23 mouse cellular contexts compared by ENCODE assay signal in genomic region chr4:12287079-12287686, GRCm38 (mm10).
DNase-seq lines count a peak whose midpoint lies in the region; ATAC-seq lines count a peak whose summit lies in the region.
"Had no signal": no experiment of that assay in that cellular context is flagged by ENCODE, and none has a peak within 500 bp of the region (broad histone marks: within the 10 kb centered on the region; RNA-seq: fewer than 3 reads in every experiment).

No protein-coding gene starts in this region.

- H3K4me2 ChIP-seq in forebrain, embryonic 14.5 days (ENCODE audit: low read length), result no peak overlapping the region
- no peak overlapping the region for H3K4me2 ChIP-seq in hindbrain, embryonic 13.5 days
- no peak overlapping the region for H3K4me2 ChIP-seq in hindbrain, embryonic 16.5 days (ENCODE audit: low read length)
- H3K4me2 ChIP-seq in midbrain, embryonic 13.5 days (replicated peaks), result no peak overlapping the region
- H3K4me2 ChIP-seq: hindbrain, embryonic 14.5 days; kidney, embryonic 15.5 days; limb, embryonic 12.5 days; liver, embryonic 15.5 days; lung, embryonic 15.5 days had no signal

- H3K36me3 ChIP-seq in forebrain, embryonic 14.5 days (ENCODE audit: control insufficient read depth, insufficient read depth, low read length), result no peaks in the 10 kb centered on the region
- H3K36me3 ChIP-seq in forebrain, embryonic 10.5 days (replicated peaks), result no peaks in the 10 kb centered on the region
- H3K36me3 ChIP-seq in hindbrain, embryonic 13.5 days, result no peaks in the 10 kb centered on the region
- H3K36me3 ChIP-seq in hindbrain, embryonic 16.5 days (ENCODE audit: control insufficient read depth, insufficient read depth, low read length), result no peaks in the 10 kb centered on the region
- no peaks in the 10 kb centered on the region for H3K36me3 ChIP-seq in midbrain, embryonic 13.5 days
- H3K36me3 ChIP-seq in midbrain, embryonic 10.5 days, result no peaks in the 10 kb centered on the region
- H3K36me3 ChIP-seq: G1E; kidney, embryonic 15.5 days; limb, embryonic 12.5 days; liver, embryonic 15.5 days; lung, embryonic 15.5 days had no signal

- H3K9me3 ChIP-seq in forebrain, embryonic 14.5 days (replicated peaks; ENCODE audit: control insufficient read depth, low read length), result no peaks in the 10 kb centered on the region
- H3K9me3 ChIP-seq in forebrain, embryonic 10.5 days, result no peaks in the 10 kb centered on the region
- H3K9me3 ChIP-seq in hindbrain, embryonic 13.5 days, result peaks cover 5% of the 10 kb centered on the region; the same call in 1 of the 2 replicates
- H3K9me3 ChIP-seq in hindbrain, embryonic 16.5 days (ENCODE audit: control insufficient read depth, low read length), result peaks cover 3% of the 10 kb centered on the region; the same call in 1 of the 2 replicates
- no peaks in the 10 kb centered on the region for H3K9me3 ChIP-seq in midbrain, embryonic 13.5 days
- H3K9me3 ChIP-seq in midbrain, embryonic 10.5 days (replicated peaks), result no peaks in the 10 kb centered on the region
- H3K9me3 ChIP-seq: G1E; kidney, embryonic 15.5 days; limb, embryonic 12.5 days; liver, embryonic 15.5 days; lung, embryonic 15.5 days had no signal

- no peaks in the 10 kb centered on the region for H3K27me3 ChIP-seq in forebrain, embryonic 14.5 days (replicated peaks; ENCODE audit: control insufficient read depth, insufficient read depth, low read length)
- H3K27me3 ChIP-seq in forebrain, embryonic 10.5 days (ENCODE audit: poor library complexity, severe bottlenecking), result no peaks in the 10 kb centered on the region
- no peaks in the 10 kb centered on the region for H3K27me3 ChIP-seq in hindbrain, embryonic 13.5 days
- H3K27me3 ChIP-seq in hindbrain, embryonic 16.5 days (replicated peaks; ENCODE audit: control insufficient read depth, insufficient read depth, low read length), result no peaks in the 10 kb centered on the region
- H3K27me3 ChIP-seq in midbrain, embryonic 13.5 days, result no peaks in the 10 kb centered on the region
- H3K27me3 ChIP-seq in midbrain, embryonic 10.5 days (ENCODE audit: low read depth, poor library complexity, severe bottlenecking), result no peaks in the 10 kb centered on the region
- H3K27me3 ChIP-seq: kidney, embryonic 15.5 days; limb, embryonic 12.5 days; liver, embryonic 15.5 days; lung, embryonic 15.5 days had no signal

- 39% methylated on average over 4 of the region's 4 CpGs for WGBS in forebrain, embryonic 14.5 days
- 82% methylated on average over 4 of the region's 4 CpGs for WGBS in forebrain, embryonic 10.5 days
- WGBS in hindbrain, embryonic 13.5 days, result 40% methylated on average over 4 of the region's 4 CpGs
- 43% methylated on average over 4 of the region's 4 CpGs for WGBS in hindbrain, embryonic 16.5 days
- 48% methylated on average over 4 of the region's 4 CpGs for WGBS in midbrain, embryonic 13.5 days
- WGBS in midbrain, embryonic 10.5 days, result 80% methylated on average over 4 of the region's 4 CpGs

- peak; percentile 62 for DNase-seq in forebrain, embryonic 14.5 days (ENCODE audit: low spot score)
- no peak for DNase-seq in forebrain, embryonic 10.5 days (ENCODE audit: extremely low spot score, low spot score)
- no peak for DNase-seq in midbrain, embryonic 10.5 days (ENCODE audit: low spot score)
- DNase-seq in spleen, adult 12 weeks (ENCODE audit: low spot score), result no peak
- DNase-seq: adrenal gland, adult 8-10 months; cerebellum, adult 8-10 months; cerebellum, postnatal 25 days; gastrocnemius, postnatal 10 days; heart, postnatal 14 days; kidney, adult 18-20 months; kidney, postnatal 25 days; thymus, postnatal 4 days had no signal

- ATAC-seq in forebrain, embryonic 14.5 days, result peak; percentile 89
- no peak for ATAC-seq in hindbrain, embryonic 13.5 days (ENCODE audit: low FRiP score)
- no peak for ATAC-seq in hindbrain, embryonic 16.5 days
- ATAC-seq in midbrain, embryonic 13.5 days, result 0 out of 2 replicates have a peak, but pooled peaks have one; percentile 11

- peaks cover 4% of the 10 kb centered on the region; the same call in 1 of the 2 replicates for H3K4me1 ChIP-seq in forebrain, embryonic 14.5 days (ENCODE audit: control insufficient read depth, insufficient read depth, low read length)
- no peaks in the 10 kb centered on the region for H3K4me1 ChIP-seq in forebrain, embryonic 10.5 days
- no peaks in the 10 kb centered on the region; the same call in 1 of the 2 replicates for H3K4me1 ChIP-seq in hindbrain, embryonic 13.5 days (replicated peaks)
- H3K4me1 ChIP-seq in hindbrain, embryonic 16.5 days (ENCODE audit: control insufficient read depth, insufficient read depth, low read depth, low read length), result no peaks in the 10 kb centered on the region
- peaks cover 11% of the 10 kb centered on the region for H3K4me1 ChIP-seq in midbrain, embryonic 13.5 days (replicated peaks)
- H3K4me1 ChIP-seq in midbrain, embryonic 10.5 days, result no peaks in the 10 kb centered on the region
- H3K4me1 ChIP-seq: kidney, embryonic 15.5 days; limb, embryonic 12.5 days; liver, embryonic 15.5 days; lung, embryonic 15.5 days had no signal

- H3K4me3 ChIP-seq in forebrain, embryonic 14.5 days (ENCODE audit: low read depth, low read length), result no peak overlapping the region
- H3K4me3 ChIP-seq in forebrain, embryonic 10.5 days, result no peak overlapping the region
- no peak overlapping the region for H3K4me3 ChIP-seq in hindbrain, embryonic 13.5 days
- no peak overlapping the region for H3K4me3 ChIP-seq in hindbrain, embryonic 16.5 days (ENCODE audit: low read length)
- H3K4me3 ChIP-seq in midbrain, embryonic 13.5 days (replicated peaks), result no peak overlapping the region
- no peak overlapping the region for H3K4me3 ChIP-seq in midbrain, embryonic 10.5 days
- H3K4me3 ChIP-seq: kidney, embryonic 15.5 days; left cerebral cortex, adult 2 months; limb, embryonic 12.5 days; liver, embryonic 15.5 days; lung, embryonic 15.5 days had no signal

- H3K27ac ChIP-seq in forebrain, embryonic 14.5 days (ENCODE audit: low read depth, low read length), result no peak overlapping the region
- H3K27ac ChIP-seq in forebrain, embryonic 10.5 days, result no peak overlapping the region
- H3K27ac ChIP-seq in hindbrain, embryonic 13.5 days, result peak overlapping the region; percentile 52; the same call in 1 of the 2 replicates
- no peak overlapping the region for H3K27ac ChIP-seq in hindbrain, embryonic 16.5 days (ENCODE audit: low read depth, low read length)
- H3K27ac ChIP-seq in midbrain, embryonic 13.5 days, result peak overlapping the region; percentile 60; the same call in 1 of the 2 replicates
- no peak overlapping the region for H3K27ac ChIP-seq in midbrain, embryonic 10.5 days (replicated peaks)
- H3K27ac ChIP-seq: hindbrain, embryonic 14.5 days; kidney, embryonic 15.5 days; left cerebral cortex, adult 2 months; limb, embryonic 12.5 days; liver, embryonic 15.5 days; lung, embryonic 15.5 days; macrophage had no signal

- H3K9ac ChIP-seq in forebrain, embryonic 14.5 days (ENCODE audit: low read length), result no peak overlapping the region
- no peak overlapping the region for H3K9ac ChIP-seq in hindbrain, embryonic 13.5 days
- no peak overlapping the region for H3K9ac ChIP-seq in hindbrain, embryonic 16.5 days (ENCODE audit: low read depth, low read length)
- no peak overlapping the region for H3K9ac ChIP-seq in midbrain, embryonic 13.5 days (replicated peaks)
- H3K9ac ChIP-seq: hindbrain, embryonic 14.5 days; kidney, embryonic 15.5 days; limb, embryonic 12.5 days; liver, embryonic 15.5 days; lung, embryonic 15.5 days had no signal

Comparison
In these comparisons a context has a peak if more than half of its experiments do, and no peak if none do; other contexts are left out.
1. H3K27ac ChIP-seq: peak in hindbrain, embryonic 13.5 days (single experiment) and midbrain, embryonic 13.5 days (single experiment); none in forebrain, embryonic 14.5 days (single experiment), forebrain, embryonic 10.5 days (single experiment), hindbrain, embryonic 16.5 days (single experiment) and midbrain, embryonic 10.5 days (single experiment).
2. ATAC-seq: peak in forebrain, embryonic 14.5 days (single experiment) and midbrain, embryonic 13.5 days (single experiment); none in hindbrain, embryonic 13.5 days (single experiment) and hindbrain, embryonic 16.5 days (single experiment).